Mouse (Mus musculus) thymus, adult 2 months (tissue): ENCODE results near the gene Cfap298. TPM values are rescaled to one million over a fixed set of nuclear protein-coding genes. Genes with fewer than 3 reads are reported as not detected.

ENCODE experiments used
- DNase-seq: peaks from one replicate; pipeline ENCODE4 v3.0.0; 2021
- H3K27ac ChIP-seq: fragments of 200-500 bp; 2 replicates; pipeline ENCODE4 v1.5.1; 2012; ENCODE audit warnings: low read length, control low read depth; ENCODE audit not compliant: control insufficient read depth, insufficient read depth
- H3K27me3 ChIP-seq: fragments of 200-500 bp; 2 replicates; pipeline ENCODE4 v1.6.1; 2012; ENCODE audit warnings: mild to moderate bottlenecking, low read length, moderate library complexity, mixed read lengths; ENCODE audit not compliant: control insufficient read depth, insufficient read depth
- H3K36me3 ChIP-seq: fragments of 200-500 bp; 2 replicates; pipeline ENCODE4 v1.6.1; 2012; ENCODE audit warnings: mild to moderate bottlenecking, low read length, moderate library complexity; ENCODE audit not compliant: control insufficient read depth, insufficient read depth
- H3K4me1 ChIP-seq: fragments of 200-500 bp; replicated peaks from 2 replicates; pipeline ENCODE4 v1.6.1; 2012; ENCODE audit warnings: low read length; ENCODE audit not compliant: control insufficient read depth, insufficient read depth
- H3K4me3 ChIP-seq: fragments of 200-500 bp; 2 replicates; pipeline ENCODE4 v1.5.1; 2012; ENCODE audit warnings: mild to moderate bottlenecking, low read length, control low read depth, moderate library complexity; ENCODE audit not compliant: control insufficient read depth, insufficient read depth
- CTCF ChIP-seq: fragments of 200-500 bp; IDR thresholded peaks from 2 replicates; pipeline ENCODE4 v1.5.1; 2012; ENCODE audit warnings: mild to moderate bottlenecking, control low read depth, low read length, moderate library complexity, borderline replicate concordance; ENCODE audit not compliant: control insufficient read depth, poor library complexity, insufficient read depth; ENCODE audit errors: extremely low read depth
- POLR2A ChIP-seq: fragments of 200-500 bp; IDR thresholded peaks from 2 replicates; pipeline ENCODE4 v1.6.1; 2012; ENCODE audit warnings: mild to moderate bottlenecking, low read length, control low read depth, moderate library complexity; ENCODE audit not compliant: control insufficient read depth, poor library complexity, insufficient read depth; ENCODE audit errors: extremely low read depth
- WGBS: fragments of 180-500 bp; shearing (Covaris S2); methylation state at CpG from one replicate; pipeline ENCODE4 v1.1.7; 2018; 5-methylcytosine and 5-hydroxymethylcytosine counted together
- polyA plus RNA-seq: library from polyadenylated mRNA; depleted of rRNA; stranded (reverse); fragments of >200 nt; gene quantifications from 2 replicates; pipeline ENCODE4 v1.2.3, GENCODE M21; 2012

The Cfap298 gene
- polyA plus RNA-seq, 1 experiment, result 20.7 TPM

DNA sequence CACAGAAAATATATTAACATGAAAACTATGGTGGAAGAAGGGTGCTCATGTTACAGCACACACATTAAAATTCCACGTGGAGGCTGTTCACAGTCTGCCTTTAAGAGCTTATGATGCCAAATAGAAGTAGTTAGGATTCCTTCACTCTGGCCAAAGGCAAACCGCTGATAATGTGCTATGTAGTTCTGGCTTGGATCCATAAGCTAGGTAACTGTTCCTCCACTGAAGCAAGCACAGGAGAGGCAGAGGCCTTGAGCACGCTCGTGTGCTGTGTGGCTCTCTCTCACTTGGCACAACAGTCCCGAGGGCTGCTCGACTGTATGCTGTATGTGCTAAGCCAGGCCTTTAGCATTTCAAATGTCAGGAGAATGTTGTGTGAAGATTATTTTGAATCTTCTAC is 20.6 kb upstream of the Cfap298 start:
- Histone ChIP-seq H3K4me1 (no peaks in the 10 kb centered on the region), H3K36me3 (peaks cover 25% of the 10 kb centered on the region), H3K27me3 (no peaks in the 10 kb centered on the region), H3K27ac (no peak overlapping the region), H3K4me3 (no peak overlapping the region)
- DNase-seq, result no peak
- WGBS, result 87% methylated on average over 6 of the region's 6 CpGs
- TF ChIP-seq POLR2A (no peak), CTCF (no peak)

DNA sequence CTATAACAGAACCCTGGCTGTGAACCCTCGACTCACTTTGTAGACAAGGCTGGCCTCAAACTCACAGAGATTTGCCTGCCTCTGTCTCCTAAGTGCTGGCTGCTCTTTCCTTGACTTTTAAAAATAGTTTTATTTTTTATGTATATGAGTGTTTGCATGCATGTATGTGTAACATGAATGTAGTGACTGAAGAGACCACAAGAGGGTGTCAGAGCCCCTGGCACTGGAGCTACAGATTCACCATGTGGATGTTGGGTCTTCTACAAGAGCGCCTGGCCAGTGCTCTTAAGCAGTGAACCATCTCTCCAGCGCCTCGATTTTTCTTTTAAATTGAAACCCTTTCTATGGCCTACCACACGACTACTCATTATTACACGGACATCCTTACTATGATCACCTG is 18.9 kb upstream of the Cfap298 start:
- WGBS, result 95% methylated on average over 6 of the region's 6 CpGs

DNA sequence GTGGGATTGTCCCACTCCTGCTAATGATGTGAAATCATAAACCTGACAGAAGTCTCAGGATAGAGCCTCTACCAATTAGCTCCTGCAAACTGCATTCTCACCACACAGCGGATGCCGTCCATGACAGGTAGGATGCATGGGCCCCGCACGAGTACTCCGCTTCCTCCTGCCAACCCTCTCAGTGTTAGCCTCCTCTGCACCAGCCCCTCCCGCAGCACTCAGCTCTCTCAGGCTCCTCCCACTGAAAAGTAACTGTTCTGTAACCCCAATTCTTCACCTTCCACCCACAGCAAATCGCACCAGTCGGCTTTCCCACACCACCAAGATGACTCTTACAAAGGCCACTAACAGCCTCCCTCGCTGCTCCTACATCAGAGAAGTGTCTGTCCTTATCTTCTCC is 18.2 kb upstream of the Cfap298 start:
- H3K4me1 ChIP-seq, result no peaks in the 10 kb centered on the region
- H3K36me3 ChIP-seq, result peaks cover 15% of the 10 kb centered on the region; the same call in 1 of the 2 replicates
- DNase-seq, result no peak
- 93% methylated on average over 9 of the region's 9 CpGs for WGBS
- H3K4me3 ChIP-seq, result no peak overlapping the region
- no peaks in the 10 kb centered on the region for H3K27me3 ChIP-seq
- H3K27ac ChIP-seq, result no peak overlapping the region
- TF ChIP-seq POLR2A (no peak), CTCF (no peak)

More for the DNA sequence above, 18.9 kb upstream of the Cfap298 start:
- TF ChIP-seq CTCF (no peak), POLR2A (no peak)
- Histone ChIP-seq H3K36me3 (peaks cover 18% of the 10 kb centered on the region; the same call in 1 of the 2 replicates), H3K4me1 (no peaks in the 10 kb centered on the region), H3K4me3 (no peak overlapping the region), H3K27ac (no peak overlapping the region), H3K27me3 (no peaks in the 10 kb centered on the region)
- no peak for DNase-seq

DNA sequence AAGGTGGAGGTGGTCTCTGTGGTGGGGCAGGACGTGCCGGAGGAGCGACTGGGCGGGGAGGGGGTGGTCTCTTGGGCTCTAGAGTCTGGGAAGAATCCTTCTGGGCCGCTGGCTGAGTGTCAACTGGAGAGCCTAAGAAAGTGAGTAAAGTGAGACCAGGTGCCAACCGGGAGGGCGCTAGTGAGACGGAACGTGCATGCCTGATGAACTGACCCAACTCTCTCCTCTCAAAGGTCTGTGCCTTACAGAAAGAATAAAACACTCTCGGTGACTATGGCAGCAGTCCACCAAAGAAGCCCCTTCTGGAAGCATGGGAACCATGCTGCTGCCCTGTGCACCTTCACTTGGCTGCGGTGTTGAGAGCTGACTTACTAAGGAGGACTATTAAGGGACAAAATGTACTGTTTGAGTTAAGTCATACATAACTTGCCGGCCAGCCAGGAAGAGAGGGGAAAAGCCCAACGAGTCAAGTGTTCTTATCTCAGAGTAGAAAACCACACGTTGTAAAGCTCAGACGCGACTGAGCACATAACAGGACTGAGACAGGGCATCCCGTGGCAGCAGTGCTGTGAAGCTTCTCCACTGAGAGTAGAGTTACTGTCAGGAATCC is 15.5 kb upstream of the Cfap298 start:
- H3K27ac ChIP-seq, result no peak overlapping the region
- H3K27me3 ChIP-seq, result no peaks in the 10 kb centered on the region
- H3K36me3 ChIP-seq, result peaks cover 17% of the 10 kb centered on the region
- TF ChIP-seq CTCF (no peak), POLR2A (no peak)
- no peak overlapping the region for H3K4me3 ChIP-seq
- WGBS, result 92% methylated on average over 17 of the region's 17 CpGs
- no peaks in the 10 kb centered on the region for H3K4me1 ChIP-seq
- no peak for DNase-seq

DNA sequence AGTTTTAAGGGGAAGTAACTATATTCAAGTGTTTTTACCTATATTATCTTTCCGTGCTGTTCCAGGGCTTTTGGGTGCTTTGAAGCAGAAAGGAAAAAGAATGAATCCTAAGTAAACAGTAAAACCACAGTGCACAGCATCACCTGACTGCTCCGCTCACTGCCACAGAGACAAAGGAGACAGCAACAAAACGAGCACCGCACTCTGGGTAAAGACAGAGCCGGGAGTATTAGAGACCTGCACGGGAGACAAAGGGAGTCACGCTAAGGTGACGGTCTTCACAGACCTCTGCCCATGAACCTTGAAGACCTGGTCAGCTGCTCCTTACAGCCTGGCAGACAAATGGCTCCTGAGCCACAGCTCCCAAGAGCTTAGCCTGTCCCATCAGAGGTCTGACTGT is 12.1 kb upstream of the Cfap298 start:
- Histone ChIP-seq H3K4me1 (no peaks in the 10 kb centered on the region), H3K36me3 (peaks cover 26% of the 10 kb centered on the region), H3K27me3 (no peaks in the 10 kb centered on the region), H3K27ac (no peak overlapping the region), H3K4me3 (no peak overlapping the region)
- no peak for DNase-seq
- TF ChIP-seq CTCF, result no peak
- no peak for TF ChIP-seq POLR2A
- WGBS, result 96% methylated on average over 8 of the region's 8 CpGs

DNA sequence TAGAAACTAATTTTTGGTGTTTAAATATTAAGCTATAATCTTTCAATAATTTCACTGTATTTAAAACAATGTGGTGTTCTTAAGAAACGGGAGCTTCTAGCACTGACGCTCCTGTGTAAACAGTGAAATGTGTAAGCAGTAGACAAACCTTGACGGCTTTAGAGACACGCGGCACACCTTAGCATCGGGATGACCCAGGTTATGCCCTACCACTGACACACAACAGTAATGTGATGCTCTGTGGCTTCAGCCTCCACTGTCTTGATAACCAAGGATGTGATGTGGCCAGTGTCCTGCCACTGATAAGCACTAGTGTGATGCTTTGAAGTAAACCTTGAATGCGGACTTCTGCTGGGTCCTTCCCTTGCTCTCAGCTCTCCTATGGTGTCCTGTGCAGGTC is 6.3 kb upstream of the Cfap298 start:
- Histone ChIP-seq H3K27me3 (no peaks in the 10 kb centered on the region), H3K27ac (no peak overlapping the region), H3K4me3 (no peak overlapping the region), H3K36me3 (peaks cover 15% of the 10 kb centered on the region), H3K4me1 (no peaks in the 10 kb centered on the region)
- TF ChIP-seq POLR2A (no peak), CTCF (no peak)
- WGBS, result 97% methylated on average over 7 of the region's 7 CpGs
- no peak for DNase-seq
